Mouse (Mus musculus) ES-CJ7 (cell line): ENCODE results near the gene Ror1.

Experiments used
- DNase-seq: peaks from one replicate; pipeline ENCODE4 v3.0.0; 2011; ENCODE audit warnings: low read depth, low spot score

Ror1 gene

GRCm38 (mm10) chr4:100158401-100158800 lies 62.8 kb downstream of the Ror1 start:
- DNase-seq, result no peak

GRCm38 (mm10) chr4:100160156-100160555 lies 64.6 kb downstream of the Ror1 start:
- DNase-seq, result no peak

DNA sequence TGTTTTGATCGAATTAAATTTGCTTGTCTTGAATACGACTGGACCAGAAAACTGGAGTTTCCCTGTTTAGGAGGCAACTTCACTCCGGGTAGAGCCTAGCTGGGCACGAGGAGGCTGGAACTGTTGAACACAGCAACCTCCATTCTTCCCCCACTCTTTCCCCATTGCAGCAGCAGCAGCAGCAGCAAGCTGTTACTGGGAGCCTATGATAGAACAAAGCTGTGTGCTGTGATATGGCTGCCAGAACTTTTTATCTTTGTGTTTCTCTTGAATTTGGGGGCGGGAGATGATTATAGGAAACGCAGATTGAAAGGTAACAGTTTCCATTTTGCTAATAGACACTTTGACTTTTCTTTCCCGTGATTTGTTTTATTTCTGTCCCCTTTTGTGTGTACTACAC lies 70.2 kb downstream of the Ror1 start:
- no peak for DNase-seq

- no peak for DNase-seq
Measured at GRCm38 (mm10) chr4:100166871-100167270, 71.3 kb downstream of the Ror1 start.

DNA sequence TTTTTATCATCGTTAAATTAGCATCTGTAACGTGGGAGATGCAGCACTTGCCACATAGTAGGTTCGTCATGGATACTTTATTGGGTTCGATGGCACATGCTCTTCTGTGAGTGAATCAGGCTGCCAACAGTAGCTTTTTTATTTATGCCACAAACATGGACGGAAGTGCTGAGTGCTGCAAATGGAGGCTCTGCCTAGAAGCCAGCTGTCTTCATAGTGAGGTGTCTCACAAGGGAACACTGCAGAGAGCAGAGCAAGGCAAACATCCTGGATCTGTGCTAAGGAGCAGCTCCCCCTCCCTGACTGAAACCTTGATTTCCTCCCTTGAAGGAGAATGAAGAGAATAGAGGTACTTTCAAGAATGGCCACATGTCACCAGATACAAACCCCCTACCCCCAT lies 74.1 kb downstream of the Ror1 start:
- DNase-seq, result no peak

- no peak for DNase-seq
Measured at GRCm38 (mm10) chr4:100170161-100170650, 74.6 kb downstream of the Ror1 start.

DNA sequence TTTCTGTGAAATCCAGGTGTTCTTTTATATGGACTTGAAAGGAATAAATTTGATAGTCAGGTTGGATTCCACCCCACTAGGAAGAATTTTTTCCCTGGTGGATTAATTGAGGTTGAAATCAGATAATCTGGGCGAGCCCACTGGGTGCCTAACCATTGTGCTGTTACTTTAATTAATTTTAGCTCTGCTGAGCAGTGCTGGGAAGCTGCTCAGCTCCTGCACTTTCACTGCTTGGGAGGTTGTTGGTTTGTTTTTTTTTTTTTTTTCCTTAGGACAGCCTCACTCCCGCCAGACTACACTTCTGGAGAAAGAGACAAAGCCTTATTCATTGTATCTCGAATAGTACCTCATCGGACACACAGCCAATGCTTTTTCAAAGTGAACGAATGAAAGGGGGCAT lies 75.2 kb downstream of the Ror1 start:
- no peak for DNase-seq

DNA sequence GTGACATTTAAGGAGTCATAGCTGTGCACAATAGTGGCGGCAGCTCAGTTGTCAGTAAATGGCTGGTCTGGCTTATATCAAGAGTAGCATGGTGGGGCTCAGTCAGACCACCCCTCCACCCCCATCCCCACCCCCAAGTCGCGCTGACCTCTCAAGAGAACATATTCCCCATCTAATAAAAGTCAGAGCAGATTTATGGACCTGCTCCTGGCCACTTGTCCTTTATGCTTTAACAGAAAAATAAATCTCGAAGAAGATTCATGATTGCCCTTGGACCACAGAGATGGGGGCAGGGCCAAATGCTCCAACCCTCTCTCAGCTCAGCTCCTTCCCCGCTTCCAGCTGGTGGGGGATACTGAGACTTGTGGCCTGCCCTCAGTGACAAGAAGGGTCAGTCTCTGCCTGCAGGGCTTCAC lies 75.9 kb downstream of the Ror1 start:
- no peak for DNase-seq

DNA sequence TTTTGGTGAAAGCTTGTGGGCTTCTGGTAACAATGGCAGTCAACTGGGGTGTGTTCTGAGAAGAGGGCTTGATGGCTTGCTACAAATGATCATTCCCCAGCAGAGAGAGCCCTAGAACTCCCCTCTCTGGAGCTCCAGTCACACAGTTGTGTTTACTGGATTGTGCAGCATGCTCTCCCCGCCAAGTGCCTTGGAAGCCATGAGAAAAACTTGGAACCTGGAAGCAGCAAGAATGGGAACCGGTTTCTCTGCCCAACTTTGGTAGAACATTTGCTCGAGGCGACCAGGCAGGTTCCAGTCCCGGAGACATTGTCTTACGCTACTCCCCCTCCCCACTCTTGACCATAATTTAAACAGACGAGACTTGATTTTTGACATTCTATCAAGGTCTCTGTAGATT lies 80.0 kb downstream of the Ror1 start:
- DNase-seq, result no peak

DNA sequence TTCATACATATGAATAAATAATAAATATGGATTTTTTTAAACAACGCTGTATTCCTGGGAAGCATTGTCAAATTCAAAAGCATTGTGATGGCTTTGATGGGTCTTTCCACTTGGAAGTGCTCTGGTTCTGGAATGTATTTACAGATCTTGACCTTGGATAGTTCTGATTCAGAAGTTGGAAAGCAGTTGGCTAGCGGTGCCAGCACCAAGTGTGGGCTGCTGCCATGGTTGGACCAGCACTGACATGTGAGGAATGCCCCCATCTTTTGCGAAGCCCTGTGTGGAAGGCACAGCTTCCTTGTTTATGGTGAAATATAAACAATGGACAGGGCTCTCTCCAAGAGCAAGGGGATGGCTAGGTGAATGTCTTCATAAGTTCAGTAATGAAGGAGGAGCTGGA lies 82.7 kb downstream of the Ror1 start:
- DNase-seq, result no peak

DNA sequence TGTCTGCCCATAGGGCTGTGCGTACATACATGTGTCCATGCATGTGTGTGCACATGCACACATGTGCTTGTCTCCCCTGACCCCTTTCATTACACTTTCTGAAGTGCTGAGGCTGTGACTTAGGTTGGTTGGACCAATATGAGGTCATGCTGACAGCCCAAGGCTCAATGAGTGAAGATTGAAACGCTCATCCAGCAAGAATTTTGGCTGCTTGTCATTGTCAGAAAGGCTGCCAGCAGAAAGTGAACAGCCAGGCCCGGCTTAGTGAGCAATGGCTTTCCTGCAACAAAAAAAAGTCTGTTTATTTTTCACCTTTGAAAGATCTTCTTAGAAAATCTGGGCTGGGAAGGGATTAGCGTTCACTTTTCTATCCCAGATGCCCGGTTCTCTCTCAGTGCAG lies 86.1 kb downstream of the Ror1 start:
- no peak for DNase-seq

DNA sequence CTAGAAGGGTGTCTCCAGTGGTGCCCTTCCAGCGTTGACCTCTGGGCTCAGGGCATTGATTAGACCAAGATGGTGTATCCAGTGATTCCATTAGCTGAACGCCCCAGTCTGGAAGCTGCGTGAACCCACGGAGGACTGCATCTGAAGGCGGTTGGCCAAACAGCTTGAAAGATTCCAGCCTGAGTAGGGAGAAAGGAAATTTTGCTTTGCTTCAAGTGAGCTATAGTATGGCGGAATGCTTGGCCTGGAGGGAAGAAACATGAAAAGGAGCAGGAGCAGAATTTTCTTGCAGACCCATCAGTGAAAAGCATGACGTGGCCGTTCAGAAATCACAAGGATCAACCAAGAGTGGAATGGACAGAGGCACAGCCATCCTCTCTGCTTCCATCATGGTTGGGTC lies 91.2 kb downstream of the Ror1 start:
- DNase-seq, result no peak

DNA sequence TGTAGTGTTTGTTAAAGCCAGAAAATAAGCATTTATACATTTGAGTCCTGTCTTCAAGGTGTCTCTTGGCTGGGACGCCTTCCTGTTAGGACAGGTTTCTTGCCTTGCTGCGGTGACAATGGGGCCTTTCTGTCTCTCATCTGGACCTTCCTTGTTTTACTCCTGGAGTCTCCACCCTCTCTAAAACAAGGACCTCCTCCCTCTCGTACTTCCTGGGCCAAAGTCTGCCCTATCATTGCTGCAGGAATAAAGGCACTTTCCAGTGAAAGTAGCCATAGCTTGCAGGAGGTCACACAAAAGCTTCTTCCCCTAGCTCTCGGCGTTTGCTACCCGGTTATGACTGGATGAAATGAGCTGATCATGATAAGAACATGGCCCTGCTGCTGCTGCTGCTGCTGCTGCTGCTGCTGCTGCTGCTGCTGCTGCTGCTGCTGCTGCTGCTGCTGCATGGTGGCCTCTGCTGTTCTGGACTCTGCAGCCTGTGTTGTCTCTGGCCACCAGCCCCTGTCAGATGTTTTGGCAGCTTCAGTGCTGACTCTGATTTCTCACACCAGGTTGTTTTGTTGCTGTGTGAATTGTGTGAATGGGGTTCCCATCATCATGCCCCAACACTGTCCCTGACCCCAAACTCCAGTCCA lies 92.1 kb downstream of the Ror1 start:
- no peak for DNase-seq

DNA sequence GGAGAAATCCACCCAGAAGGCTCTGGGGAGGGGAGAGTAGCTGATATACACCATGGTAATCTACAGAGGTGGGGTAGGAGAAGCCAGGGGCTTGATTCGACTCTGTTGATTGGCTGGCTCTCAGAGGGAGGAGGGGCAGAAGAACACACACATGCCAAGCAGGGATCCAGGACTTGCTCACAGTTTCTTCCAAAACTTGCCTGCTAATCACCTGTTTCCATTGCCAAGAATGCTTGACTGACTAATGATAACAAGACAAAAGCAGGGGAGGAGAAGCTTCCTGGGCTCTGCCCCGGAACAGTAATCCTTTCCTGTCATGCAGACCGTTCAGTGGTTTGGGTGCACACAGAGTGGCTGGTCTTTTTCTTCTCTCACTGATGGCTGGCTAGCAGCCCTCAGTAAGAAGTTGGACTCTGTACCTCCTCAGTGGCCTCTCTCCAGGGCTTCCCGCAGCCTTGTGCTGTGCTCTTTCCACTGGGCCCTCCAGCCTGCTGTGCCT lies 92.7 kb downstream of the Ror1 start:
- DNase-seq, result no peak

- DNase-seq, result no peak
Measured at GRCm38 (mm10) chr4:100191483-100191882, 95.9 kb downstream of the Ror1 start.

GRCm38 (mm10) chr4:100194136-100194535 lies 98.5 kb downstream of the Ror1 start:
- no peak for DNase-seq

DNA sequence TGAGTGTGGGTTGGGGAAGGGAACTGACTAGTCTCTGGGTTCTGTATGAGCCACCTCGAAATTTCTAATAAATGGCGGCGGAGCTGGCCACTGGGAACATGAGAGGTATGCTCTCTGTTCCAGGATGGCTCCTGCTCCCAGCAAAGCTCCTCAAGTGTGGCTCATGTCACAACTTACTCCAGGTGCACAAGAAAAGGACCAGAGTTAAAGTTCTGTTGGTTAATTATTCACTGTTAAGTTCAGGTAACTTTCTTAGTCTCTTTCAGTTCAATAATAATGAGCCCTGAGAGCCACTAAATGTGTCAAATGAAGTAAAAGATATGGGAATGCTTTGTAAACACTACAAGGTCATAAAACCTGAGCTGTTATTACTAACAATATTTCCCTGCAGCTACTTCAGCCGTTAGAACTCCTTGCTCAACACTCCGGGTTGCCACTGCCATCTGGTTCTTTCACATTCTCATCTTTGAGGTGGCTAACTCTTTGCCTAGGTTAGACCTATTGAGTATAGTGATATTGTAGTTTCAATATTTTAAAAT lies 100.7 kb downstream of the Ror1 start:
- DNase-seq, result no peak

GRCm38 (mm10) chr4:100198275-100198674 lies 102.7 kb downstream of the Ror1 start:
- no peak for DNase-seq

- DNase-seq, result no peak
Measured at GRCm38 (mm10) chr4:100201322-100201721, 105.7 kb downstream of the Ror1 start.

- no peak for DNase-seq
Measured at GRCm38 (mm10) chr4:100203066-100203465, 107.5 kb downstream of the Ror1 start.

- DNase-seq, result no peak
Measured at GRCm38 (mm10) chr4:100203688-100204087, 108.1 kb downstream of the Ror1 start.

GRCm38 (mm10) chr4:100204381-100204780 lies 108.8 kb downstream of the Ror1 start:
- no peak for DNase-seq

DNA sequence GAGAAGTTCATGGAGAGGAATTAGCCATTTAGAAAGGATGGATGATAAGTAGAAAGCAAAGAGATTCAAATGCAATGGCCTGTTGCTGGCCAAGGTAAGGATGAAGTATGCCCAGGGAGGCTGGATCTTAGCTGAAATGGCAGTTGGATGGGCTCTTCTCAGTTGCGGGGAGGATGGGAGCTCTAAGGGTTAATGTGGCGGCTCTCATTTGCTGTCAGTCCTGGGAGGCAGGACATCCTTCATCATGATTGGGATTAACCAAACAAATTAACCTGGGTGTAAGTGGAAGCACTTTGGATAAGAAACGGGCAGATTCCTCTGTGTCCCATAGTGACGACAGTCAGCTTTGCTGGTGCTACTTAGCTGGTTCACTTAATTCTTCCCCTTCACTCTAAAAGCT lies 112.5 kb downstream of the Ror1 start:
- no peak for DNase-seq

- DNase-seq, result no peak
Measured at GRCm38 (mm10) chr4:100209106-100209505, 113.5 kb downstream of the Ror1 start.
